Mouse (Mus musculus) embryo, embryonic 10 days (tissue): Measurements from ENCODE around the gene Lrrfip1.

Source experiments
- DNase-seq: peaks from one replicate; pipeline ENCODE4 v3.0.0-alpha.2; 2015; ENCODE audit warnings: low spot score

The Lrrfip1 gene

DNA sequence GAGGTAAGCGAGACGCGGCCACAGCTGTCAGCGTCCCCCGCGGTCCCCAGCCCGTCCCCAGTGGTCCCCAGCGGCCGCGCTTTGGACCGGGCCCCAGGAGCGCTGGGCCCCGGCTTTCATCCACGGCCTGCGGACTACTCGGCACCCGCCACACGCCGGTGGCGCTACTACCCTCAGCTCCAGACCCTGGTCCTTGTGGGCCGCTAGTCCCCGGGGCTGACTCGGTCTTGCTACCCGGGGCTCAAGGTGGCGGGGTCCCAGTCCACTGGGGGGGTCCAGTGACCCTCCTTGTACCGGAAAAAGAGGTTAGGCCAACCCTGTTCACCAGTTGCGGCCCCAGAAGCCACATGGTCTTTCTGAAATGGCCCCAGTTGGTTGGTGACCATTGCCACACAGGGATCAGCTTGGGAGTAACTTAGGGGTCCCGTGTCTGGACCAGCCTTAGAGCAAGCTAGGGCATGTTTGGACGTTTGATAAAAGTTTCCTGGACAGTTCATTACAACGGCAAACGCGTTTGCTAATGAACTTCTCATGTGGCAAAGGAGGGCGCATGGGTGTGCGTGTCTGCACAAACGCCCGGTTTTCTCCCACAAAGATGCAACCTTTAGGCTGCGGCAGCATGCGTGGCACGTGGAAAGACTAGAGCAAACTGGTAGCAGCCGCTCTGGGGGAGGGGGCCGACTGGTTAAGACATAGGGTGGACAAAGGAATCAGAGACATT, 514 bp downstream of the Lrrfip1 start:
- peak; percentile 50 for DNase-seq

DNA sequence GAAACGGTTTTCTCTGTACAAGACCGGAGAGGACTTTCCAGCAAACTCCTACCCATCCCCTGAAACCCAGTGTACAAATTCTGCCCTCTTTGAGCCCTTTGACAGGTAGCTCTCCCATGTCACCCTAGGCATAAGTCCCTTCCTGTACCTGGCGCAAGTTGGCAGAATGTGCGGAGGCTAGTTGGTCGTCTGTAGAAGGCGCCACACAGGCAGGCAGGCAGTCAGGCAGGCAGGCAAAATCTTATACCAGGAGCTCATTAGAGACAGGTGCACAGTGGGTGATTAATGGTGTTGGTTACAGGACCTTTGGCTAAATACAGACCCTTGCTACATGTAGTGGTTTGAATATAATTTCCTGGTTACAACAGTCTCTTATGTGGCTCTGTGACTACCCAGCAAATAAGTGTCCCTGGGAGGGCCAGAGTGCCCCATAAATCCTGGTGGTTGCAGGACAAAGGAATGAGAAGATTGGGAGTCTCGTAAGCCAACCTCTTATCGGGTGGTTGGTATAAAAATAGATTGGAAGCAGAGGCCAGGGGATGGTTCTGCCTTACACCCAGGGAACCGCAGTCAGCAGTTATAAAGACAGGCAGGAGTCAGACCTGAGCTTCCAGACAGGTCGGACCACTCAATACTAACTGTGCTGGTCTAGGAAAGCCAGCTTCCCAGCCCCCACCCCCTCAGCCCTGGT, 1.5 kb downstream of the Lrrfip1 start:
- DNase-seq, result no peak

GRCm38 (mm10) chr1:91001101-91001500, 2.6 kb downstream of the Lrrfip1 start:
- no peak for DNase-seq

- no peak for DNase-seq
Measured at GRCm38 (mm10) chr1:91001871-91002539, 3.5 kb downstream of the Lrrfip1 start.

- DNase-seq, result no peak
Measured at GRCm38 (mm10) chr1:91002641-91003040, 4.1 kb downstream of the Lrrfip1 start.

DNA sequence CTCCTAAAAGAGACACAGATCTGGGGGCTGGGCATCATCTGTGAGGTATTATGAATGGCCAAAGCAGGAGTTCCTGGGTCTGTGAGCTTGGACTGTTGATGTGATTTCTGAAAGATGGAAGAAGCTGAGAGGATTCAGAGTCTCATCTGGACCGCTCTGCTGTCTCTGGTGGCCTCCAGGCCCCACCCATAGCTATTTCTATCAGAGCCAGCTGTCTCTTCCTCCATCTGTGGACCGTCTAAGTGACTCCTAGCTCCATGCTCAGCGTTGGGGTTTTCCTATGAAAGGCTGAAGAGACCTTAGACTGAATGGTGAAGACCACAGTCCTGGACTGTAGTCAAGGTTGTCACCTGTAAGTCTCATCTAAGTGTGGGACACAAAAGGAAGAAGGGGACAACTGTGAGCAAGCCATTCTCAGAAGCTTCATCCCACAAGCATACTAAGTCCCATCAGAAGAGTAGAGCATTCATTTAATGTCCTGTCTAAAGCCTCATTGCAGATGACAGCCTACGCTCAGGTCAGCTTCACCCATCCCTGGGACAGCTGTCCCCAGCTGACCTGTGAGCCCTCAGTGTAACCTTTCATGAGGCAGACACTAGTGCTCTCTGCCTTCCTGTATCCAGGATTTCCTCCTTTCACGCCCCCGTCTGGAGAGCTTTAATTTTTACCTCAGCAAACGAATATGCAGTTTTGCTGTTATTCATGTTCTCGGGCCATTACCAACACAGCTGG, 5.2 kb downstream of the Lrrfip1 start:
- DNase-seq, result no peak

DNA sequence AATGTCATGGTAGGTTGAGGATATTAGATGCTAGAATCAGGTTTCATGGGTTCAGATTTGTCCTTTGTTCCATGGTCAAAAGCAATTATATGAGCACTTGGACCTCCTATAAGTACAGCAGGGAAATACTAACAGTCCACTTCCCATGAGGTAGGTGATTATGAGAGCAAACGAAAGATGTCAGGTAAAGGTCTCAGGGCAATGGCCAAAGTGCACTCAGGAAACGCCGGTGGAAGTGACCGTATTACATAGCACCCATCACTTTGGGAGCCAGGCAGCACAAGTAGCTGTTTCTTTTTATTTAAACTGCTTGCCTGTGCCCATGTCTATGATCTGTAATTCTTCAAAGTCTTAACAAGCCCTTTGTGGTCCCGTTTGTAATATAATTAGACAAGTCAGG, 7.5 kb downstream of the Lrrfip1 start:
- DNase-seq, result no peak

- DNase-seq, result no peak
Measured at GRCm38 (mm10) chr1:91006708-91007107, 8.2 kb downstream of the Lrrfip1 start.

DNA sequence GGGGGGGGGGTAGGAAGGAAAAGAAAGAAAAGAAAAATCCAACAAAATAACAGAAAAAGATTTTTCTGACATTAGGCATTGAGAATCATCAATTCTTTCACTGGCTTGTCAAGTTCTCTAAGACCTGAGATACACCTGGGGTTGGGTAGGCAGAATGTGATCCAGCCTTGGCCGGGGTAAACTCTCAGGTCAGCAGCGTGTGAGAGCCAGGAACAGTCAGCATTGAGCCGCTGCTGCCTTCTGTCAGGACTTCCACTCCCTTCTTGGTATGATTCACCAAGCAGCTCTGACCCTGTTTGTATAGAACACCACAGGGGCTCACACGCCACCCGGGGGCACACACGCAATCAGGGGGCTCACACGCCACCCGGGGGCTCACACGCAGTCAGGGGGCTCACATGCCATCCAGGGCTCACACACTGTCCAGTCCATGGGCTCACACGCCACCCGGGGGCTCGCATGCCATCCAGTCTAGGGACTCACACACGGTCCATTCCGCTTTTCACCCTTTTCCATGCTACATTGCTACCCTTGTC, 9.7 kb downstream of the Lrrfip1 start:
- DNase-seq, result no peak

- DNase-seq, result no peak
Measured at GRCm38 (mm10) chr1:91008746-91009145, 10.2 kb downstream of the Lrrfip1 start.

- no peak for DNase-seq
Measured at GRCm38 (mm10) chr1:91009266-91009665, 10.7 kb downstream of the Lrrfip1 start.

- DNase-seq, result no peak
Measured at GRCm38 (mm10) chr1:91010216-91010615, 11.7 kb downstream of the Lrrfip1 start.

DNA sequence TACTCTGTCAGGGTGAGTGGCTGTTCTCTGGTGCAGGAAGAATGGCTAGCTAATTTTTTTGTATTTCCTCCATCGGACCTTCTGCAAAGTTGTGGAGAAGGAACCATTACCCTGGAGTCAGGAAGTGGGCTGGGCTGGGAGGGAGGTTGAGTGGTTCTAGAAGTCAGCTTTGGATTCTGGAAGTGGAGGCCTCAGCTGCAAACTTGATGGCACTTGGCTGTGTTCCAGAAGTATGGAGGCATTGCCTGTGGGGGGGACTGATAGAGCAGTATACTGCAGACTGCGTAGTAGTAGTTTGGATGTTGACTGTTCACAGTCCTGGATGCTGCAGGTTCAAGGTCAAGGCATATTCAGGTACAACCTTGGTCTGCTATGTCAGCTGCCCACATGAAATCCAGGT, 12.2 kb downstream of the Lrrfip1 start:
- no peak for DNase-seq

DNA sequence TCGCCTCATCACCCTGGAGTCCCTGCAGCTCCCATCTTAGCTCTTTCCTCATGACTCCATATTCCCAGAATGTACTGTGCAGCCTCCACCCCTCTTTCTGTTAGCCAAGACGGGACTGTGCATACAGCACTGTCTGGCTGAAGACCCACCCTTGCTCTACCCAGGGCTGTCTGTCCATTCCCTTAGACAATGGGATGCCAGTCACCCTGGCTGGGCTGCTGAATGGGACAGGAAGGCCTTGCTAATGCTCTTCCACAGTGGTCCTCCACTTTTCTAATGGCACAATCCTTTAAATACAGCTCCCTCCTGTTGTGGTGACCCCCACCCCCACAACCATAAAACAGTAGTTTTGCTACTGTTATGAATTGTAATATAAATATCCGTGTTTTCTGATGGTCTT, 12.8 kb downstream of the Lrrfip1 start:
- no peak for DNase-seq

DNA sequence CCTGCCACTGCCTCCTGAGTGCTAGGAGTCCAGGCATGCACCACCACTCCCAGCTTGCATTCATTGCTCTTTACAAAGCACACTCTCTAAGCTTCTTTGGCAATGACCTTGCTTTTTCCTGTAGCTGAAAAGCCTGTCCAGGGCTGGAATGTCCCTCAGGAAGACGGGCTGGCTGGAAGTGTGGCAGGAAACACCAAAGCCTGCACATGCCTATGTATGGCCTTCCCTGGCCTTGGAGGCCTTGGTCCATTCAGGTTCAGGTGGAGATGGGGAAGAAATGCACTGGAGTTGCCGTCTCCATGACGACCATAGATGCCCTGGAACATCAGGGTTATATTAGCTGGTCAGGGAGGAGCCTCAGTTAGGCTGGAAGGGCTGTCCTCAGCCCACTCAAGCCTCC, 15.3 kb downstream of the Lrrfip1 start:
- no peak for DNase-seq

GRCm38 (mm10) chr1:91015571-91015970, 17.0 kb downstream of the Lrrfip1 start:
- DNase-seq, result no peak

- DNase-seq, result peak; percentile 58
Measured at GRCm38 (mm10) chr1:91017111-91017758, 18.7 kb downstream of the Lrrfip1 start.

DNA sequence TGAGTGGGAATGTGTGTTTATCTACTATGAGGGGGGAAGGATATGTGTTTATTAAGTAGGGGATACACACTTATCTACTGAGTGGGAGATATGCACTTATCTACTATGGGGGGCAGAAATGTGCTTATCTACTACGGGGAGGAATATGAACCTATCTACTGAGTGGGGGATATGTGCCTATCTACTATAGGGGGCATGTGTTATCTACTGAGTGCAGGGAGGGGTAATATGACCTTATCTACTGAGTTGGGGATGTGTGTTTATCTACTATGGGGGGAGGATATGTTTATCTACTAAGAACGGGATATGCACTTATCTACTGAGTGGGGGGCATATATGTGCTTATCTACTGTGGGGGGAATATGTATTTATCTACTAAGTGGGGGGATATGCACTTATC, 20.8 kb downstream of the Lrrfip1 start:
- no peak for DNase-seq

DNA sequence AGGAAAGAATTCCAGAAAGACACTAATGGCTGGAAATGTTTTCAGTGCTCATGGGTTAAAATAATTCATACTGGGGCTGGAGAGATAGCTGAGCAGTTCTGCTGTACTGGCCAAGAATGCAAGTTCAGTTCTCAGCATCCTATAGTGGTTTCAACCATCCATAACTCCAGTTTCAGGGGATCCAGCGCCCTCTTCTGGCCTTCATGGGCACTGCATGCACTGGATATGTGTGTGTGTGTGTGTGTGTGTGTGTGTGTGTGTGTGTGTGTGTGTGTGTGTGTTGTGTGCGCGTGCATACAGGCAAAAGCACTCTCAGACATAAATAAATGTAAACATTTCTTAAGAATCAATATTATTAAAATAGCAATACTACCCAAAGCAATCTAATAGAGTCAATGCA, 22.8 kb downstream of the Lrrfip1 start:
- DNase-seq, result no peak

- DNase-seq, result no peak
Measured at GRCm38 (mm10) chr1:91022157-91022895, 23.8 kb downstream of the Lrrfip1 start.

GRCm38 (mm10) chr1:91023230-91023629, 24.7 kb downstream of the Lrrfip1 start:
- no peak for DNase-seq
